Mouse (Mus musculus) layer of hippocampus, adult 9-10 months (tissue): ENCODE measurements around the gene Man1b1.

Experiments
- DNase-seq: peaks from one replicate; pipeline ENCODE4 v3.0.0; 2022; ENCODE audit warnings: low spot score

Gene Man1b1

GRCm38 (mm10) chr2:25305587-25306359 is 26.4 kb upstream of the Man1b1 start:
- no peak for DNase-seq

- no peak for DNase-seq
These were observed 22.0 kb upstream of the Man1b1 start for GRCm38 (mm10) chr2:25310180-25310579.

- DNase-seq, result no peak
These were observed 21.2 kb upstream of the Man1b1 start for GRCm38 (mm10) chr2:25310969-25311368.

GRCm38 (mm10) chr2:25311491-25311891 is 20.6 kb upstream of the Man1b1 start:
- DNase-seq, result no peak

- DNase-seq, result no peak
These were observed 13.8 kb upstream of the Man1b1 start for GRCm38 (mm10) chr2:25318119-25318966.

- peak; percentile 59 for DNase-seq
These were observed 13.0 kb upstream of the Man1b1 start, which contains the start of gene Grin1 for GRCm38 (mm10) chr2:25318971-25319773. Gene Grin1, minus strand, starts transcription at chr2:25319187.

- no peak for DNase-seq
These were observed 12.1 kb upstream of the Man1b1 start for GRCm38 (mm10) chr2:25320084-25320483.

- no peak for DNase-seq
These were observed 6.1 kb upstream of the Man1b1 start for GRCm38 (mm10) chr2:25326036-25326435.

GRCm38 (mm10) chr2:25328440-25328839 is 3.7 kb upstream of the Man1b1 start:
- DNase-seq, result no peak

- no peak for DNase-seq
These were observed 668 bp upstream of the Man1b1 start for GRCm38 (mm10) chr2:25331470-25331869.

GRCm38 (mm10) chr2:25333569-25333968 is 1.4 kb downstream of the Man1b1 start:
- DNase-seq, result no peak

GRCm38 (mm10) chr2:25338303-25338702 is 6.2 kb downstream of the Man1b1 start:
- no peak for DNase-seq

- DNase-seq, result no peak
These were observed 16.0 kb downstream of the Man1b1 start for GRCm38 (mm10) chr2:25348162-25348561.

GRCm38 (mm10) chr2:25349499-25349898 is 17.4 kb downstream of the Man1b1 start:
- DNase-seq, result no peak

GRCm38 (mm10) chr2:25350701-25351100 is 18.6 kb downstream of the Man1b1 start:
- DNase-seq, result no peak

- no peak for DNase-seq
These were observed 22.1 kb downstream of the Man1b1 start for GRCm38 (mm10) chr2:25354211-25354610.

- no peak for DNase-seq
These were observed 23.4 kb downstream of the Man1b1 start for GRCm38 (mm10) chr2:25355419-25356066.

GRCm38 (mm10) chr2:25356208-25357079 is 24.3 kb downstream of the Man1b1 start, which contains the start of gene Dpp7:
Gene Dpp7, minus strand, starts transcription at chr2:25356359.
- DNase-seq, result peak; percentile 60

GRCm38 (mm10) chr2:25359848-25360247 is 27.7 kb downstream of the Man1b1 start:
- no peak for DNase-seq

GRCm38 (mm10) chr2:25363478-25364178 is 31.5 kb downstream of the Man1b1 start:
- no peak for DNase-seq
